Mouse (Mus musculus): ENCODE data around the gene Dand5.
"Not testable (repeated sequence)": the region's sequence is repeated elsewhere in the genome, so short reads cannot be mapped to it uniquely, and the experiment has no call there.

Gene Dand5

GRCm38 (mm10) chr8:84834866-84835855 lies 12.5 kb upstream of the Dand5 start:
- no peak for DNase-seq (ENCODE audit: low spot score)

GRCm38 (mm10) chr8:84834002-84834865 lies 11.6 kb upstream of the Dand5 start:
- no peak for DNase-seq (ENCODE audit: low spot score)

GRCm38 (mm10) chr8:84832759-84833742 lies 10.4 kb upstream of the Dand5 start:
- DNase-seq (ENCODE audit: low spot score): no peak

- DNase-seq (ENCODE audit: low spot score): peak; percentile 81
Observed at GRCm38 (mm10) chr8:84832034-84832717, 9.6 kb upstream of the Dand5 start.

GRCm38 (mm10) chr8:84831490-84831889 lies 8.9 kb upstream of the Dand5 start, which contains the start of gene Gadd45gip1:
Gene Gadd45gip1, plus strand, starts transcription at chr8:84831522.
- no peak for DNase-seq (ENCODE audit: low spot score)

- not testable (repeated sequence) for DNase-seq (ENCODE audit: low spot score)
Observed at GRCm38 (mm10) chr8:84826518-84826917, 3.9 kb upstream of the Dand5 start.

- no peak for DNase-seq (ENCODE audit: low spot score)
Observed at GRCm38 (mm10) chr8:84825636-84826035, 3.0 kb upstream of the Dand5 start.

GRCm38 (mm10) chr8:84823653-84824052 lies 1.0 kb upstream of the Dand5 start:
- DNase-seq (ENCODE audit: low spot score): peak; percentile 84

GRCm38 (mm10) chr8:84816117-84816516 lies 6.5 kb downstream of the Dand5 start:
- no peak for DNase-seq (ENCODE audit: low spot score)

- peak; percentile 93 for DNase-seq (ENCODE audit: low spot score)
Observed at GRCm38 (mm10) chr8:84815547-84815946, 7.1 kb downstream of the Dand5 start.

GRCm38 (mm10) chr8:84814555-84815441 lies 7.8 kb downstream of the Dand5 start:
- DNase-seq (ENCODE audit: low spot score): no peak

- DNase-seq (ENCODE audit: low spot score): no peak
Observed at GRCm38 (mm10) chr8:84814240-84814554, 8.4 kb downstream of the Dand5 start.

GRCm38 (mm10) chr8:84813830-84814229 lies 8.8 kb downstream of the Dand5 start:
- no peak for DNase-seq (ENCODE audit: low spot score)

GRCm38 (mm10) chr8:84813059-84813458 lies 9.6 kb downstream of the Dand5 start:
- peak; percentile 93 for DNase-seq (ENCODE audit: low spot score)

GRCm38 (mm10) chr8:84811303-84811702 lies 11.3 kb downstream of the Dand5 start:
- DNase-seq (ENCODE audit: low spot score): no peak

GRCm38 (mm10) chr8:84810896-84811295 lies 11.7 kb downstream of the Dand5 start:
- peak; percentile 90 for DNase-seq (ENCODE audit: low spot score)

GRCm38 (mm10) chr8:84809941-84810280 lies 12.7 kb downstream of the Dand5 start:
- no peak for DNase-seq (ENCODE audit: low spot score)

- no peak for DNase-seq (ENCODE audit: low spot score)
Observed at GRCm38 (mm10) chr8:84809109-84809940, 13.3 kb downstream of the Dand5 start.

- DNase-seq (ENCODE audit: low spot score): no peak
Observed at GRCm38 (mm10) chr8:84806031-84806430, 16.6 kb downstream of the Dand5 start.
